Mouse (Mus musculus) liver, embryonic 14.5 days (tissue): ENCODE results near the gene Scyl1.

Experiments used
- CTCF ChIP-seq: IDR thresholded peaks from 2 replicates; pipeline ENCODE4 v1.5.1; 2016; ENCODE audit warnings: antibody characterized with exemption, low read depth, control low read depth
- EP300 ChIP-seq: IDR thresholded peaks from 2 replicates; pipeline ENCODE4 v1.6.1; 2016; ENCODE audit warnings: antibody characterized with exemption, low read depth

DNA sequence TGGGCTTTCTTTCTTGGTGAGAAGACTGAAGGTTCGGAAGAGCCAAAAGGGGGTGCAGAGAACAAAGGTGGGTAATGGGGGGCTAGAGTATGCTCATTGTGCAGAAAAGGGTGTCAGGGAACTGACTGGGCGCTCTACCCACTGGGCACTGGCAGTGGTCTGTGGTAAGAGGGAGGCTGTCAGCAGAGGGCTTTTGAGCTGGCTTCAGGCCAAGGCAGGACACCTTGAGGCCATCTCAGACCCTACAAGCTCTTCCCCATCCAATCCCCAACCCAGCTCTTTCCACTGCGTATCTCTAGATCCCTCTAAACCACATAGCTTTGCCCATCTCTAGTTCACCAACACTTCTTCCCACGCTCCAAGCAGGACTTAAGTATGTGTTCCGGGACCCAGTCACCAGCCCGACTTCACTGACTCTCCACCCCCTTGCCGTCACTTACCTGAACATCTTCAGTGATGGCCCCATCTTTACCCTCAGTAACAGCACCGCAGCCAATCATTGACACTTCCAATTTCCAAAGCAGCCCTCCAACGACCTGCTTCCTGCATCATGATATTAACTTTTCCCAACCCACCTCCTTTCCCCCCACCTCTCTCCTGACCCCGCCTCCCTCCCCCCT, 13.8 kb upstream of the Scyl1 start:
- TF ChIP-seq CTCF, result no peak
- TF ChIP-seq EP300, result no peak
